Mouse (Mus musculus) CD8-positive naive resting alpha-beta T cell, adult 2 months (primary cell): ENCODE results near the gene Trank1.

Experiments used
- DNase-seq, 2 experiments: peaks; one replicate each; pipeline ENCODE4 v3.0.0; 2022; ENCODE audit warnings: low read depth in 2 of 2, low spot score in 2 of 2

Trank1 gene

DNA sequence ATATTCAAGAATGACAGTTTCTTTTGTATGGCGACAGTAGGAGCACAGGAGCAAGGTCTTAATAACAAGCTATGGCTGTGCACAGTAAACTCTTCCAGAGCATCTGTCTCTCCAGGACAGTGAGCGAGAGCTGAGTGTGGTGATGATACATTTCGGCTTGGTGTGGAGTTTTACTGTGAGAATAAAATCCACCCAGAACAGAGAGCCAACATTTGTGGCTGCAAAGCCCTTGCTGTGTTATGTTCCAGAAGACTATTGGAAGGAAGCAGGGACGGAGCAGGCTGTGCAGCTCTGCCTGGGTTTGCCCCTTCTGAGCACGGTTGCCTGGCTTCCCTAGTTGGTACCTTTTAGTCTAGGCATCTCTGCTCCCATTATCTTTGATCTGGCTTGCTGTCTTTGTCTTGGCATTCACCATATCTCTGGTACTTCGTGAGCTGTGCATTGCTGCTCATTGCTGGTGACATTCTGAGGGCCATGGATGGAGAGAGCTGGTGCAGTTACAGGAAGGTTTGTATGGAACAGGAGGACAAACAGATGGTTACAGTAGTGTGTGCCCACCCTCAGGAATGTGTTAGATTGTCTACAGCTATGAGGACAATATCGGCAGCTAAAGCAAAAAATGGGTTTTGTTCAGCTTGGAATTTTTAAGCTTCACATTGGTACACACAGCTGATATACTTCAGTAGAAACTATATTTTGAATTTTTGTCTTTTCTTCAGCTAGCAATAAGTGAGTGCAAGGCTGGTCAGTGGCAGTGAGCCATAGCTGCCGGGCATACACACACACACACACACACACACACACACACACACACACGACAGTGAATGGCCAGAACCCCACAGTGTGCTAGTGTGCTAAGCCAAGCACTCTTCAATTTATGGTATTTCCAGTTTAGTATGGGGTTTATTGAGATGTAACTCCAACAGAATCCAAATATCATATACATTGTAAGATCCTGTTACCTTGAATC is 69.8 kb downstream of the Trank1 start:
- no peak for DNase-seq

DNA sequence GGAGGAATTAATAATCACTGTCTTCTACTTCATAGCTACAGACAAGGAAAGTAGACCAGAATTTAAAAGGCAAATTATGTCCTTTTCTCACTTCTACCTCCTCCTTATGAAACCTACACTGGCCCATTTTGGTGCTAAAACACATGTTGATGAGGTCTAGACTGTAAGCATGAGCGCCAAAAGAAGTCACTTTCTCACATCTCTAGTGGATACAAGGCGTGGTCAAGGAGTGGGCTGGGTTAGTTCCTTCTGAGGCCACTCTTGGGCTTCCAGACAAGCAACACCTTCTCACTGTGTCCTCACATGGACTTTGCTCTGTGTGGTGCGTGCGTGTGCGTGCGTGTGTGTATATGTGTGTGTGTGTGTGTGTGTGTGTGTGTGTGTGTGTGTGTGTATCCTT is 70.9 kb downstream of the Trank1 start:
- no peak for DNase-seq

DNA sequence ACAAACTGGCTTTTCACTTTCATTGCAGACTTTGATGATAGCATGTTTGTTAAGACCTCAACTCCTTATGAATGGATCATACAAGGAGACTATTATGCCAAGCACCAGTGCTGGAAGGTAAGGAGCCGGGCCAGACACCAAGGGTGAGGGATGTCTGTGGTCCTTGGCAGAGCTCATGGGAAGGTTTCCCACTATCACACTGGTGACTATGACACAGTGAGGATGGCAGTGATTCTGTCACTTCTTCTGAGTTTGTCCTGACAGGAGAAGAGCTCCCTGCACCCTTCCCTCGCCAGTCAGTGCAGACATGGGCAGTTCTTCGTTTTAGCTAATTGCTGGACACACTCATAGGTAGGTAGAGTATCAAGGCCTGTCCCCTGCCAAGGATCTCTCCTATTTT is 71.5 kb downstream of the Trank1 start:
- no peak for DNase-seq

DNA sequence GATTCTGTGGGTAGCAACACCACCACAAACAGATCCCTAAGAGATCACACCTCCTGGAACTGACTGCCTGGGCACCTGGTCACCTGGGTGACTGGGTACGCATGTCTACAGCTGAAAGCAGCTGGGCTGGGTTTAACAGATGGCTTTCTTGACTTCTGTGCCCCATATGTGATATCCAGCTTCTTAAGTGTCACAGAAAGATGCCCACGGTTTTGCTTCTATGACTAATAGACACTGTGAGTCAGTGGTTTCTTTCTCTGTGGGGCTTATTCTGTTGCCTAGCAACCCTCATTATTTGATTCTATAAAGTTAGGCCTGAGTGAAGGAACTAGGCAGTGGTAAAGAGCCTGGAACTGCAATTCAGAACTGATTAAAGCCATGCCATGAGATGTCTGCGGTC is 72.2 kb downstream of the Trank1 start:
- no peak for DNase-seq

DNA sequence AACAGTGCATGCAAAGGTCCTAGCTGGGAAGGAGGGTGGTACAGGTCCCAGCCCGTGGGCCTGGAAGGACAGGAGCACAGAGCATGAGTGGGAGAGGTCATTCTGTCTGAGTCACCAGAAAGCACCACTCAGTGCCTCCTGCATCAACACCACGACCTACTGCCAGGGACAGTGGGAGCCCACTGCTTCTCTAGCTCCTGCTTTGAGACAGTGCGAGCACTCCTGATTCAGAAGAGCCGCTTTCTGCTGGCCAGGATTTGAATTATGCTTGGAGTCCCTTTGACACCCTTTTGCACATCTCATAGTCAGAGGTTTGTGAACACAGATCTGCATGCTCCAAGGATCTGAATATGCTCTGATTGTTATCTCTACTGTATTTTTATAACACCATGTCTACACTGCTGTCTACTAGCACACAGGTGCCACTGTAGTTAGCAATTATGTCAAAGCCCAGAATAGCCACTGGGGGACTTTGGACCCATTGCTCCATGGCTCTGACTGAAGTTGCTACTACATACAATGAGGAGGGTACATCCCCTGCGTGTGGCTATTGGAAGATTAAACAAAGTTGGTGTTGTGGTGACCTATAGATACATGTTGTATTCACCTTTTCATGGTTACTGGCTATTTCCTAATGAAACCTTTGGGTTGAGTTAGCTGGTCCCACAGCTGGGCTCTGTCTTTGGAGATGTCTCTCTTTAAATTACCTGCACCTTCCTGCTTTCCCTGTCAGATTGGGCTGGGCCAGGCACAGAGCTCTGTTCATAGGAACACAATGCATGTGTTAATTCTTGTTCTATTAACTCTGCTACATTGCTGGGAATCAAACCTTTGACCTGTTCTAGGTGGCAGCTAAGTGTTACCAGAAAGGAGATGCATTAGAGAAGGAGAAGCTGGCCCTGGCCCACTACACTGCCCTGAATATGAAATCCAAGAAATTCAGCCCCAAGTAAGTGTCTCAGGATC is 74.3 kb downstream of the Trank1 start:
- DNase-seq: no peak

DNA sequence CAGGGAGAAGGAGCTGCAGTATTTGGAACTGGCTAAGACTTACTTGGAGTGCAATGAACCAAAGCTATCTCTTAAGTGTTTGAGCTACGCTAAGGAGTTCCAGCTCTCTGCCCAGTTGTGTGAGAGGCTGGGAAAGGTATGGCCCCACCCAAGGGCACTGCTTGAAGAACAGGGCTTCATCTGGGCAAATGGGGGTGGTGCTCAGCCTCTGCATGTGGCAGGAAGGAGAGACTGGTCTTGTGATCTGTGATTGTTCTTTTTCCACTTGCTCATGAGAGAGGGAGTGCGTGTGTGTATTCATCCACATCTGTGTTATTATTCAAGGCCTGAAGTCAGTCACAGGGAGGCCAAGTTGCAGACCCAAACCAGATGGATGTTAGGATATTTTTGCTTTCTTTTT is 75.0 kb downstream of the Trank1 start:
- DNase-seq: no peak

DNA sequence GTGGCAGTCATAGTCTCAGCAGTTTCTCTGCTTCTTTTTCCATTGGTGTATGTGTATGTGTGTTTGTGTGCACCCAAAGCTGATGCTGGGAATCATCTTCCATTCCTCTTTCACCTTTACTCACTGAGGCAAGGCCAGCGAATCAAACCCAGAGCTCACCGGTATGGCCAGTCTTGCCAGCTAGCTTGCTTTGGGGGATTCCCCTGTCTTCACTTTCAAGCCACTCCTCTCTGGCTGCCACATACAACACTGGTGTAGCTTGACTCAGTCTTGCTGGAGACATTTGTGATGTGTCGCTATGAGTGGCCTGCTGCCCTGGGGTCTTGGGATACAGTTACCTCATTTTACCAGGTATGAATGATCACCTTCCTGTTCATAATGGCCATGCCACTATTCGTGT is 76.0 kb downstream of the Trank1 start:
- DNase-seq: no peak

DNA sequence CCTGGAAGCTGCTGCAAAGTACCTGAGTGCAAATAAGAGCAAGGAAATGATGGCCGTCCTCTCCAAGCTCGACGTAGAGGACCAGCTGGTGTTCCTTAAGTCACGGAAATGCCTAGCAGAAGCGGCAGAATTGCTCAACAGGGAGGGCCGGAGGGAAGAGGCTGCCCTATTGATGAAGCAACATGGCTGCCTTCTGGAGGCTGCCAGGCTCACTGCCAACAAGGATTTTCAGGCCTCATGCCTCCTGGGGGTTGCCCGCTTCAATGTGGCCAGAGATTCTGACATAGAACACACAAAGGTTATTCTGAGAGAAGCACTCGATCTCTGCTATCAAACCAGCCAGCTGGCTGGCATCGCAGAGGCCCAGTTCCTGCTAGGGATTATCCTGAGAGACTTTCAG is 78.5 kb downstream of the Trank1 start:
- no peak for DNase-seq

DNA sequence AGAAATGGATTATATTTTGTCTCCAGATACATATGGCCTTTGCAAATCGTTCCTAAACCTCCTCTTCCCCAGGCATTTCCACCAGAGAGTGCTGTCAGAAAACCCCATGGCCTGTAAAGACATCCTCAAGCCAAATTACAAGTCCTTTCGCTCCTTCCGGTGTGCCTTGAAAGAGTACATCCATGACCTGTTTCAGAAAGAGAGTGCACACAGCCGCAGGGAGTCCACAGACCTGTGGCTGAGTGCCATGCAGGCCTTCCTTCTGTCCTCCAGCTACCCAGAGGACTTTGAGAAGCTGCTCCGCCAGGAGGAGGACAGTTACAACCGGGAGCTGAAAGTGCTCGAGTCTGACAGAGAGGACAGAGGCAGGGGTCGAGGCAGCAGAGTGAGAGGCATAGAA is 79.5 kb downstream of the Trank1 start:
- DNase-seq: no peak

DNA sequence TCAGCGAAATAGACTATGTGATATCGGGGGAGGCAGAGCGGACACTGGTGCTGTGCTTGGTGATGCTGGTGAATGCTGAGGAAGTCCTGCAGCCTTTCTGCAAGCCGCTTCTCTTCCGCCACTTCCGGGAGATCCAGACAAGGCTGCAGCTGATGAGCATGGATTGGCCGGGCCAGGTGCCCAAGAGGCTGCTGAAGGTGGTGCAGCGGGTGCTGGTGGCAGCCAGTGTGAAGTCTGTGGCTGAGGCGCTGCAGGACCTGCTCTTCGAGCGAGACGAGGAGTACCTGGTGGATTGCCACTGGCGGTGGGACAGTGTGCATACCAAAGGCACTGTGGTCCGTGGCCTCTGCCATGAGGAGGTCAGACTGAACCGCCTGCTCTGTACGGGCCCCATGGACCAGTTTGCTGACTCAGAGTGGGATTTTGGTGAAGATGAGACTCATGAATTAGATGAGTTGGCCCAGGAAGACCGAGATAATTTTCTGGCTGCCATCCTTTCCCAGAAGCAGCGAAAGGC is 80.4 kb downstream of the Trank1 start:
- DNase-seq: no peak

DNA sequence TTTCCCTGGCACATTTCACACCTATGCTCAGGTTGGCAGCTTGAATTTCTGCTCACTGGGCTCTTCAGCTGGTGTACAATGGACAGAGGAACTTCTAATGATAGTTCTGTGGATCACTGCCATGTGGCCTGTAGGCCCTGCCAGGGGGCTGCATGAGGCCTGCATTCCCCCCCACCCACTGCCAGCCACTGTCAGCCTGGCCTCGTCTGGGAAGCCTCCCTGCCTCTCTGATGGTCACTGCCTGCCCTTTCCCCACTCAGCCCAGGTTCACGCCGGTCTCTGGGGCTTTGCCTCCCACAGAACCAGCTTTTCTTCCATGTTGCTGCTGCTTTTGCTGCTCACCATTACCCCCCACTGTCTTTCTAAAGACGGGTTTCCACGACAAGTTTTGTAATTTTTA is 83.7 kb downstream of the Trank1 start:
- DNase-seq: no peak

DNA sequence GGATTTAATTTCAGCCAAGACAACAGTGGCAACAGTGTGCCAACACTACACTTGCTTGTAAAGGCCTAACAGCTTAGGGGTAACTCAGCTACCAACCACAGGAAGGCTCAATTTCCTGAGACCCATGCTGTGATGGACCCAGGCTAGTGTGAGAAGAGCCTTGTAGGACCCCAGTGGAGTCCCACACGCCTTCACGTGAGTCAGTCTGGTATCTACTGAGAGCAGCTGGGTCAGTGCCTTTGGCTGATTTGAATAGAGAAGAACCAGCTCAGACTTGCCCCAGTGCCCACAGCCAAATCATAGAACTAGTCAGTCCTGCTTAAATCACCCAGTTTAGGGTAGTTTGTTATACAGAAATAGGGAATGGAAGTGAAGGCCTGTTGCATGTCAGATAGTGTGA is 86.5 kb downstream of the Trank1 start:
- no peak for DNase-seq

DNA sequence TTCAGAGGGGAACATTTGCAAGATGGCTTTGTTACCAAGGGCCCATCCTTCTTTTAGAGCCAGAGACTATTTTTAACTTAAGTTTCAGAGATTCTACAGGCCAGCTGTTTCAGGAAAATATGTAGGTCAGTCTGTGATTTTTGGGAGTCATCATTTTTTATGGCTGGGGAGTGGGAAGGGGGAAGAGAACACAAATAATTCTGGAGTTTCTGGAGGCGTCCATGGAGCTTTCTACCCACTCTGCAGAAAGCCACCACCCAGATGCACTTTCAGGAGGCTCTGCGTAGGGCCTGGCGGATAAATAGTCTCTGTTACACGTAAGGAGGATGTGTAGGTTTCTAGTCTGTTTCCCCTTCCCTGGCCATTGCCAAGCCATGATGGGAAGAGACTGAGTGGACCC is 88.5 kb downstream of the Trank1 start:
- DNase-seq: no peak

DNA sequence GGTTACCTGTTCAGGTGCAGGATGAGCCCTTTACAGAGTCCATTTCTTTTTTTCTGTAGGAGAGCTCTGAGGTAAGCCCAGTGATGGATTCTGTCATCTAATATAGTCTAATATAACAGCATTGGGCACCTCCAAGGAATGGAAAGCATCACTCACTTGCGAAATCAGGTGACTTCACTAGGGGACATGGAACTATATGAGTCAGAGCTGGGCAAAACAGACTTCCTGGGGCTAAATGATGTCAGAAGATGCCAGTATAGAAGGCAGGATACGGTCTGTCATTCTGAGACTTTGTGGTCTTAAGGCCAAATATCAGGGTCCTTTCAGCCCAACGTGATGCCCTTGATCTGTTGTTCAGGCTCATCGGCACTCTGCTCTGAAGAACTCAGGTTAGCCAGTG is 91.6 kb downstream of the Trank1 start:
- DNase-seq: no peak

DNA sequence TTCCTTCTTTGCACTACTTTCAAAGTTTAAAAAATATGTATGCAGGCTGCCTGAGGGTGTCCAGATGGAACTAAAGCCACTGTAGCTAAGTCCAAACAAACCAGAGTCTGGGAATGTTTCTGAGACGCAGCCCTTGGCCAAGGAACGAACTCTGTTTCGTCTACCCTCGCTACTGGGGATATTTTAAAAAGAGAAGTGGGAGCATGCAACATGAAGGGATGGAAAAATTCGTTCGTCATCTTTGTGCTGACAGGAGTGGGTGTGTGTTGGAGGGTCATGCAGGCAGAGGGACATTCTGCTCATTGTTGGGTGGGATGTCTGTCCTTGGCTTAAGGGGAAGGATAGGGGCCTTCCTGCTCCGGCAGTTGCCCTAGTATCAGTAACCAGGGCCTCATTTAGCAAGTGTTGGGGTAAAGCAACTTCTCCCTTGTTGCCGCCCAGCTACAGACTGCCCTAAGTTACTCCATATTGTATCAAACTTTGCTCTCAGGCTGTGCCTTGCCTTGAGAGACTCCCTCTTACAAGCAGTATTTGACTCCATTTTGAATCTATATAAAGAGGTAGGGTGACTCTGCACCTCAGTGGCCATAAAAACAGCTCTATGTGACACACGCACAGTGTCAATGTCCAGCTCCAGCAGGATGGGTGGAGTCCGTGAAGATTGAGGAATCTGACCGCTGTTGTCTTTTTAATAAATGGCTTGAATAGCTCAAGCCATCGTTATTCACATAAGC is 93.0 kb downstream of the Trank1 start:
- no peak for DNase-seq

DNA sequence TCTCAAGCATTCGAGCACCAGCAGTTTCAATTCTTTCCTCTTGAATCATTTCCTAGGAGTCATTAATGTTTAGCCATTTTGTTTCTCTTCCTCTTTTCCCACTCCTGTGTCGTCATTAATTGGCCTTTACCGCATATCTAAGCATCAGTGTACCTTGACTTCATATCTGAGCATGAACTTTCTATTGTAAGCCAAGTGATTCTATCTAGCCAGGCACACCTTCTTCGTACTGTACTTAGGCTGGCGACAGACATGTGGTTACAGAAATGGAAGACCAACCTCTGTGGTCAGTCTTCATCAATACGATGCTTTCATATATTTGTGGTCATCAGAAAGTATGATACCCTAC is 93.5 kb downstream of the Trank1 start:
- DNase-seq: no peak

DNA sequence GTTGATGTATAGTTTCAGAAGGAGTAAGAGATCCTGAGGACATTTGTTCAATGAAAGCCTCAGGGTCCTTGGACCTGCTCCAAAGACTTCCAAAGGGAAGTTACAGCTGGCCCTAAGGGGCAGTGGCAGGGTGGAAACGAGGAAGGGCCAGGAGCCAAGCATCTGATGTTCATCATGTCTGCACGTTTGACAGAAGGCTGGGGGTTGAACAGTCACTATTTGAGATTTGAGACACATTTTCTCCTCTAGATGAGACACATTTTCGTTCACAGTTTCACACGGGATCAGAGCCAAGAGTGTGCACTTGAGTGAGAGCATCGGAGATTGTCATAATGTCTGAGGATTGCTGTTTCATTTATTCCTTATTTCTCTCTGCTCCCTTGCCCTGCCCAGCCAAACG is 96.5 kb downstream of the Trank1 start:
- no peak for DNase-seq

DNA sequence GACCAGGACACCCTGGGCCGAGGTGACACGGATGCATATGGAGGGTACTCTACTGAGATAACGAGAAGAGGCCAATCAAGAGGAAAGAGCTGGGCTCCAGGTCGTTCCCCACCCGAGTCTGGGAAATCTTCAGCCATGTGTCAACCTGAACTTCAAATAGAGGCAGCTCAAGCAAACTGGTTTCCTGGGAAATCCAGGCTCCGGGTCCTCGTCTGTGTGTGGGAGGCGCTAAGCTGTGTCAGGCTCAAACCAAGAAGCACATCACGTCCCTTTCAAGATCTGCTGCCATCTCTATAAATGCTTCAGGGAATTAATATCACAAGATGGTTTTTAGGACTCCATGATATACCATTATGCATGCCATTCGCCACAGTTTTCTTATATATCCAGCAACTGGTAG is 96.9 kb downstream of the Trank1 start:
- DNase-seq: no peak

DNA sequence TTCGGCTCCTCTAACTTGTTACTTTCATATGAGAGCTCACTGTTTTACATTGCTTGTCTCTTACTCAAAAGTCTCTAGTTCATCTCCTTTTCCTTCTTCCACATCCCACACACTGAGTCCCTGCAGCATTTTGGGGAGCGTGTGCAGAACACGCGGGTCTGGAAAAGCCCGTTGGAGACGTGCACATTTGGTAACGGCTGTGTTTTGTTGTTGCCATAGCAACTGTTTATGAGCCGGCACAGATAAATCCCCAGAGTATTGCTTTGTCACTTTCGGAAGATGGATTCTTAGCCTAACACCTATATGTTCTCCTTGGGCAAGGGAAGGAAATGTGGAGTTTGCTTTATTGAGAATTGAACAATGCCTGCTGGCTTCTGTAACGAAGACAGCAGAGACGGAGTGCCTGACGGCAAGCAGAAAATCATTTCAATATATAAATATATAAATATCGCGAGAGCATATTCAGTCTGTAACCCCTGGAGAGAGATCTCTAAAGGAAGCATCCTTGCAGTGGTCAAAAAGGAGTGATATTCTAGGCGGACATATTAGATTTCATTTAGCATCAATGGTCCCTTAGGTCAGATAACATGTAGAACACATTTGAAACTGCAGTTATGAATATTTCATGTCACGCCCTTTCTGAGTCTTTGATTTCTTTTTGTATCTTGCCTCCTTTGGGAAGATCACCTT is 101.1 kb downstream of the Trank1 start:
- no peak for DNase-seq

DNA sequence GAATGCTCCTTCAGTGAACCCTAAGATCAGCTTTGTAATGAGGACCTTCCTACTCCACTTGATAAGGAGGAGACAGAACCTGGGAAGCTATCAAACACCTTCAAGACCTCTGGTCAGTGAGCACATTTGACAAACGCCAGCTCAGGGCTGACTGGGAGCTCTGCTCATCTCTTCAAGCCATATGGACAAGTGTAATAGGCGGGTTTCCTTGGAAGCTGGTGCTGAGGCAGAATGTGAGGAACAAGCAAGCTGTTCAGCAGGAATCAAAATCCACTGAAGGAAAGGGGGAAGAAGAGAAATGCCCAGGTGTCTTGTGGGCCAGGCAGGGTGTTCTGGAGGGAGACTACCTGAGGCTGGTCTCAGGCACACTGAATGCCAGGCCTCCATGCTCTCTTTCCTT is 110.3 kb downstream of the Trank1 start:
- no peak for DNase-seq

DNA sequence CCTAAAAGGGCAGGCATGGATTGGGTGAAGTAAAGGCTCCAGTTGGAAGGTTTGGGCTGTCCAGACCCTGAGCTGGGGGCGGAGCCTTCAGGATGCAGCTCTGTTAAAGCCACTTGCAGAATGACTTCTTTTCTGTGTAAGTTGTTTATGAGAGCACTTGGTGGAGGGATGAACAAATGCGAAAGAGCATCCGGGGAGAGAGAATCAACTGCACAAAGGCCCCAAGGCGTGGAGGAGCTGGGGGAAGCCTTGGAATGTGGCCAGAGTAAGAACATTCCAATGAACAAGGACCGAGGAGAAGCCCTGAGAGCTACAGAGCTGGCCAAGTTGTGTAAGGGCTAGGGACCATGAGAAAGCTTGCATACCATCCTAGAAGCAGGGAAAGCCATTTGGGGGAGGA is 111.0 kb downstream of the Trank1 start:
- DNase-seq: no peak
